Mouse (Mus musculus) CH12.LX (cell line): Measurements from ENCODE around the gene Rusc1. TPM values are rescaled to one million over a fixed set of nuclear protein-coding genes. Genes with fewer than 3 reads are reported as not detected.

ENCODE experiments used
- DNase-seq: peaks from one replicate; pipeline ENCODE4 v3.0.0-alpha.2; 2013; ENCODE audit errors: extremely low read depth
- H3K27ac ChIP-seq: 2 replicates; pipeline ENCODE4 v1.5.1; 2012; ENCODE audit warnings: low read depth, mild to moderate bottlenecking, control low read depth, moderate library complexity; ENCODE audit not compliant: insufficient read depth
- H3K27me3 ChIP-seq: replicated peaks from 2 replicates; pipeline ENCODE3; 2012; ENCODE audit warnings: inconsistent platforms
- H3K36me3 ChIP-seq, 2 experiments: replicated peaks in 1 of 2; 2 replicates each; pipeline versions ENCODE3 to v1.6.1; 2012; ENCODE audit warnings: inconsistent platforms in 1 of 2, low read length in 1 of 2, mild to moderate bottlenecking in 1 of 2, mixed read lengths in 1 of 2, moderate library complexity in 1 of 2; ENCODE audit not compliant: control insufficient read depth in 1 of 2, insufficient read depth in 1 of 2
- H3K4me1 ChIP-seq, 2 experiments: 2 replicates each; pipeline ENCODE4 v1.6.1; 2012; ENCODE audit warnings: inconsistent platforms in 1 of 2, moderate library complexity in 1 of 2; ENCODE audit not compliant: insufficient read depth in 2 of 2, control insufficient read depth in 1 of 2
- H3K4me2 ChIP-seq: 2 replicates; pipeline ENCODE4 v1.6.1; 2012; ENCODE audit warnings: low read depth, mild to moderate bottlenecking, control low read depth; ENCODE audit not compliant: poor library complexity, insufficient read depth, severe bottlenecking
- H3K4me3 ChIP-seq, 3 experiments: fragments of 150-350 bp in 1 of 3; sonication (generic) in 1 of 3; replicated peaks in 1 of 3; 2 replicates each; pipeline versions ENCODE3 to v1.5.1; 2011 to 2012; ENCODE audit warnings: low read depth in 2 of 3, low read length in 2 of 3, mild to moderate bottlenecking in 2 of 3, moderate library complexity in 2 of 3, control low read depth in 1 of 3, improper control_type of control experiment in 1 of 3, inconsistent platforms in 1 of 3, mixed read lengths in 1 of 3; ENCODE audit not compliant: poor library complexity in 1 of 3
- H3K79me2 ChIP-seq: replicated peaks from 2 replicates; pipeline ENCODE4 v1.6.1; 2012; ENCODE audit warnings: mild to moderate bottlenecking, moderate library complexity; ENCODE audit not compliant: control insufficient read depth, poor library complexity, insufficient read depth, severe bottlenecking; ENCODE audit errors: extremely low read depth
- H3K9ac ChIP-seq: 2 replicates; pipeline ENCODE4 v1.6.1; 2012; ENCODE audit warnings: low read depth, mild to moderate bottlenecking, control low read depth, moderate library complexity; ENCODE audit not compliant: insufficient read depth
- H3K9me3 ChIP-seq: replicated peaks from 2 replicates; pipeline ENCODE3; 2012; ENCODE audit warnings: low read length, inconsistent platforms, mixed read lengths
- BHLHE40 ChIP-seq: IDR thresholded peaks from 2 replicates; pipeline ENCODE4 v1.6.1; 2011; ENCODE audit warnings: mild to moderate bottlenecking, low read depth, low read length, improper control_type of control experiment
- CHD1 ChIP-seq: IDR thresholded peaks from 2 replicates; pipeline ENCODE4 v1.6.1; 2012; ENCODE audit warnings: low read depth, low read length, improper control_type of control experiment, inconsistent platforms
- CHD2 ChIP-seq: IDR thresholded peaks from 2 replicates; pipeline ENCODE4 v1.6.1; 2011; ENCODE audit warnings: low read length, improper control_type of control experiment
- CTCF ChIP-seq, 2 experiments: IDR thresholded peaks in 1 of 2; conservative IDR thresholded peaks in 1 of 2; 2 replicates each; pipeline ENCODE4 v1.5.1; 2011 to 2012; ENCODE audit warnings: low read depth in 2 of 2, low read length in 2 of 2, improper control_type of control experiment in 1 of 2, inconsistent platforms in 1 of 2, mild to moderate bottlenecking in 1 of 2, moderate library complexity in 1 of 2
- E2F4 ChIP-seq: IDR thresholded peaks from 2 replicates; pipeline ENCODE4 v1.6.1; 2011; ENCODE audit warnings: low read depth, low read length, improper control_type of control experiment; ENCODE audit not compliant: insufficient replicate concordance
- ELF1 ChIP-seq: IDR thresholded peaks from 2 replicates; pipeline ENCODE4 v1.6.1; 2014; ENCODE audit warnings: low read depth, mild to moderate bottlenecking, inconsistent platforms, low read length, improper control_type of control experiment
- EP300 ChIP-seq: IDR thresholded peaks from 2 replicates; pipeline ENCODE4 v1.6.1; 2011; ENCODE audit warnings: low read length, improper control_type of control experiment
- ETS1 ChIP-seq: conservative IDR thresholded peaks from 2 replicates; pipeline ENCODE4 v1.6.1; 2012; ENCODE audit warnings: low read depth, mild to moderate bottlenecking, inconsistent platforms, low read length, improper control_type of control experiment, moderate library complexity
- GABPA ChIP-seq: IDR thresholded peaks from 2 replicates; pipeline ENCODE4 v1.6.1; 2012; ENCODE audit warnings: low read depth, low read length, improper control_type of control experiment, inconsistent platforms; ENCODE audit not compliant: insufficient replicate concordance
- HCFC1 ChIP-seq: IDR thresholded peaks from 2 replicates; pipeline ENCODE4 v1.6.1; 2012; ENCODE audit warnings: low read depth, mild to moderate bottlenecking, inconsistent platforms, low read length, improper control_type of control experiment
- IRF4 ChIP-seq: IDR thresholded peaks from 2 replicates; pipeline ENCODE4 v1.6.1; 2014; ENCODE audit warnings: low read depth, mild to moderate bottlenecking, inconsistent platforms, low read length, improper control_type of control experiment
- JUN ChIP-seq: IDR thresholded peaks from 2 replicates; pipeline ENCODE4 v1.6.1; 2011; ENCODE audit warnings: low read depth, mild to moderate bottlenecking, low read length, improper control_type of control experiment, moderate library complexity; ENCODE audit not compliant: insufficient read depth
- JUND ChIP-seq: conservative IDR thresholded peaks from 2 replicates; pipeline ENCODE4 v1.6.1; 2011; ENCODE audit warnings: low read depth, low read length, improper control_type of control experiment
- KAT2A ChIP-seq: IDR thresholded peaks from 2 replicates; pipeline ENCODE4 v1.6.1; 2012; ENCODE audit warnings: low read length, improper control_type of control experiment, inconsistent platforms; ENCODE audit not compliant: insufficient replicate concordance
- MAFK ChIP-seq: IDR thresholded peaks from 2 replicates; pipeline ENCODE4 v1.6.1; 2011; ENCODE audit warnings: low read length, improper control_type of control experiment; ENCODE audit not compliant: insufficient replicate concordance
- MAX ChIP-seq: IDR thresholded peaks from 2 replicates; pipeline ENCODE4 v1.6.1; 2011; ENCODE audit warnings: low read length, improper control_type of control experiment
- MAZ ChIP-seq: IDR thresholded peaks from 2 replicates; pipeline ENCODE4 v1.6.1; 2012; ENCODE audit warnings: low read depth, mild to moderate bottlenecking, inconsistent platforms, low read length, improper control_type of control experiment, moderate library complexity
- MEF2A ChIP-seq: IDR thresholded peaks from 2 replicates; pipeline ENCODE4 v1.6.1; 2014; ENCODE audit warnings: low read depth, mild to moderate bottlenecking, inconsistent platforms, low read length, improper control_type of control experiment, borderline replicate concordance
- MXI1 ChIP-seq: IDR thresholded peaks from 2 replicates; pipeline ENCODE4 v1.6.1; 2011; ENCODE audit warnings: mild to moderate bottlenecking, low read depth, low read length, improper control_type of control experiment
- MYC ChIP-seq: IDR thresholded peaks from 2 replicates; pipeline ENCODE4 v1.6.1; 2011; ENCODE audit warnings: low read depth, mild to moderate bottlenecking, improper control_type of control experiment, low read length
- NELFE ChIP-seq: IDR thresholded peaks from 2 replicates; pipeline ENCODE4 v1.6.1; 2011; ENCODE audit warnings: low read depth, low read length, improper control_type of control experiment
- NRF1 ChIP-seq: IDR thresholded peaks from 2 replicates; pipeline ENCODE4 v1.6.1; 2014; ENCODE audit warnings: low read depth, mild to moderate bottlenecking, inconsistent platforms, low read length, improper control_type of control experiment, moderate library complexity
- PAX5 ChIP-seq: IDR thresholded peaks from 2 replicates; pipeline ENCODE4 v1.6.1; 2012; ENCODE audit warnings: low read length, inconsistent platforms, mixed read lengths
- POLR2A ChIP-seq: IDR thresholded peaks from 2 replicates; pipeline ENCODE4 v1.6.1; 2011; ENCODE audit warnings: low read depth, mild to moderate bottlenecking, improper control_type of control experiment, low read length
- POLR2AphosphoS2 ChIP-seq: IDR thresholded peaks from 2 replicates; pipeline ENCODE4 v1.6.1; 2011; ENCODE audit warnings: low read depth, low read length, improper control_type of control experiment
- RAD21 ChIP-seq: IDR thresholded peaks from 2 replicates; pipeline ENCODE4 v1.6.1; 2011; ENCODE audit warnings: low read depth, mild to moderate bottlenecking, low read length, improper control_type of control experiment, moderate library complexity
- RCOR1 ChIP-seq: conservative IDR thresholded peaks from 2 replicates; pipeline ENCODE4 v1.6.1; 2012; ENCODE audit warnings: low read depth, mild to moderate bottlenecking, inconsistent platforms, low read length, improper control_type of control experiment
- SIN3A ChIP-seq: IDR thresholded peaks from 2 replicates; pipeline ENCODE4 v1.6.1; 2012; ENCODE audit warnings: low read length, improper control_type of control experiment, inconsistent platforms
- SMC3 ChIP-seq: IDR thresholded peaks from 2 replicates; pipeline ENCODE4 v1.6.1; 2011; ENCODE audit warnings: low read depth, low read length, improper control_type of control experiment
- TBP ChIP-seq: conservative IDR thresholded peaks from 2 replicates; pipeline ENCODE4 v1.6.1; 2011; ENCODE audit warnings: low read depth, low read length, improper control_type of control experiment
- TCF12 ChIP-seq: IDR thresholded peaks from 2 replicates; pipeline ENCODE4 v1.6.1; 2014; ENCODE audit warnings: low read depth, mild to moderate bottlenecking, inconsistent platforms, low read length, improper control_type of control experiment
- UBTF ChIP-seq: IDR thresholded peaks from 2 replicates; pipeline ENCODE4 v1.6.1; 2012; ENCODE audit warnings: low read depth, mild to moderate bottlenecking, inconsistent platforms, low read length, improper control_type of control experiment, moderate library complexity
- USF1 ChIP-seq: IDR thresholded peaks from 2 replicates; pipeline ENCODE4 v1.6.1; 2014; ENCODE audit warnings: low read depth, mild to moderate bottlenecking, inconsistent platforms, low read length, improper control_type of control experiment
- USF2 ChIP-seq: conservative IDR thresholded peaks from 2 replicates; pipeline ENCODE4 v1.6.1; 2011; ENCODE audit warnings: low read depth, low read length, improper control_type of control experiment
- ZC3H11A ChIP-seq: IDR thresholded peaks from 2 replicates; pipeline ENCODE4 v1.6.1; 2012; ENCODE audit warnings: low read depth, mild to moderate bottlenecking, inconsistent platforms, low read length, improper control_type of control experiment
- ZKSCAN1 ChIP-seq: IDR thresholded peaks from 2 replicates; pipeline ENCODE4 v1.6.1; 2012; ENCODE audit warnings: low read depth, inconsistent platforms, low read length, improper control_type of control experiment, borderline replicate concordance
- ZMIZ1 ChIP-seq: IDR thresholded peaks from 2 replicates; pipeline ENCODE4 v1.6.1; 2012; ENCODE audit warnings: low read depth, mild to moderate bottlenecking, inconsistent platforms, low read length, improper control_type of control experiment
- ZNF384 ChIP-seq: IDR thresholded peaks from 2 replicates; pipeline ENCODE4 v1.6.1; 2012; ENCODE audit warnings: low read depth, low read length, improper control_type of control experiment, inconsistent platforms
- dilution Hi-C: fragments of 300-500 bp; cut with MboI; formaldehyde crosslinking; loops from 2 replicates; pipeline ENCODE4 v1.14.3; 2020; ENCODE audit warnings: low sequenced_read_pairs; ENCODE audit not compliant: extremely low pct_unique_long_range_greater_than_20kb, extremely low pct_ligation_motif_present
- in situ Hi-C: fragments of 300-500 bp; cut with MboI; formaldehyde crosslinking; loops from 3 replicates; pipeline ENCODE4 v1.14.3; 2019; ENCODE audit warnings: low sequenced_read_pairs, low pct_ligation_motif_present, low pct_unique_long_range_greater_than_20kb, mixed read lengths
- polyA plus RNA-seq: library from polyadenylated mRNA; unstranded; fragments of >175 nt; gene quantifications from 2 replicates; pipeline ENCODE4 v1.2.1, GENCODE M21; 2012; ENCODE audit warnings: low read depth; ENCODE audit not compliant: insufficient read length
- total RNA-seq, 2 experiments: library from RNA; depleted of rRNA; stranded (reverse); fragments of 300-350 nt in 1 of 2; fragments of >200 nt in 1 of 2; gene quantifications; 2 replicates each; pipeline ENCODE4 v1.2.3; 2012 to 2014

The Rusc1 gene
- total and polyA plus RNA-seq, 3 experiments: 19.4 to 30.1 (median 19.7) TPM

DNA sequence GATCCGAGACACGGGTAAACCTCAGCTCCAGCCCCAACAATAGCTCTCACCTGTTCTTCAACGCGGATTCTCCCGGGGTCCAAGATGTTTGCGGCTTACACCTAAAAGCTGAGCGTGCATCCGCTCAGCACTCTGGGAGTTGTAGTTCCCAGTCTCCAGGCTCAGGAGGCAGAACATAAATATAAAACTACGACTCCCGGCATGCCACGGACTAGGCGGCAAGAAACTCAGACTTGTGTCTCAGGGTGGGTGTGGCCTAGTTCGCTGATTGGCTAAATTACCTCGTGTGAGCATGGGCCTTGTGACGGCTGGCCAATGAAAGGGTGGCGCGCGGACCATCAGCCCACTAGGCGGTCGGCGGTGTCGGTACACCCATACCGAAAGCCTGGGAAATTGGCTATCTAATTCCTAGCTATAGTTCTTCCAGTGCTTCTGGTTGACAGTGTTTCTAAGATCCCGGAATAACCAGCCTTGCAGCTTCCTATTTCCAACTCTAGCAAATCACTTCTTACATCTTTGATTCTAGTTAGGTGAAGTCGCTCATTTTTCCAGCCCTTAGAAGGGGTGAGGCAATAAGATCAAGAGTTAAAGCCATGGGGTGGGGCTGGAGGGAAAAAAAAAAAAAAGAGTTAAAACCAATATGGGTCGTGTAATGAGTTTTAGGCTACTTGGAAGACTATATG lies 8.8 kb upstream of the Rusc1 start, which contains the start of gene Fdps:
Gene Fdps, minus strand, starts transcription at position 148 of the 683 bp plus-strand sequence.
- Histone ChIP-seq H3K4me2 (peak within 1 kb of the TSS; percentile 89), H3K27ac (peak within 1 kb of the TSS; percentile 23; the same call in 1 of the 2 replicates), H3K36me3 (peaks cover 18 to 35% of the 10 kb centered on the region in 2 experiments), H3K4me1 (peaks cover 9 to 61% of the 10 kb centered on the region in 2 experiments; a peak in 3 of 4 replicates), H3K9me3 (peaks cover 2% of the 10 kb centered on the region), H3K27me3 (no peaks in the 10 kb centered on the region), H3K4me3 (peak within 1 kb of the TSS; percentile 66 to 94 (median 77)), H3K79me2 (peaks cover 9% of the 10 kb centered on the region), H3K9ac (peak within 1 kb of the TSS; percentile 71)
- in situ Hi-C loops: no loop called here
- dilution Hi-C loops: no loop called here
- peak; percentile 81 for TF ChIP-seq TBP
- TF ChIP-seq MAFK: peak; percentile 98
- peak; percentile 81 for TF ChIP-seq POLR2A
- no peak for TF ChIP-seq SMC3
- TF ChIP-seq SIN3A: peak; percentile 97
- TF ChIP-seq ZKSCAN1: no peak
- TF ChIP-seq EP300: peak; percentile 39; the same call in 1 of the 2 replicates
- peak; percentile 87; the same call in 1 of the 2 replicates for TF ChIP-seq ZMIZ1
- TF ChIP-seq UBTF: 0 out of 2 replicates have a peak, but pooled peaks have one; percentile 40
- TF ChIP-seq ELF1: peak; percentile 76
- peak; percentile 47; the same call in 1 of the 2 replicates for TF ChIP-seq IRF4
- TF ChIP-seq RAD21: no peak
- no peak for TF ChIP-seq NRF1
- TF ChIP-seq CHD1: no peak
- peak; percentile 43; the same call in 1 of the 2 replicates for TF ChIP-seq GABPA
- TF ChIP-seq TCF12: peak; percentile 72; the same call in 1 of the 2 replicates
- no peak for TF ChIP-seq ZC3H11A
- no peak for TF ChIP-seq BHLHE40
- TF ChIP-seq MEF2A: no peak
- no peak for TF ChIP-seq PAX5
- peak; percentile 99 for TF ChIP-seq HCFC1
- TF ChIP-seq MXI1: peak; percentile 94
- peak; percentile 57 for TF ChIP-seq USF2
- TF ChIP-seq NELFE: peak; percentile 65
- TF ChIP-seq RCOR1: no peak
- TF ChIP-seq CHD2: peak; percentile 72; the same call in 1 of the 2 replicates
- TF ChIP-seq POLR2AphosphoS2: peak; percentile 83; the same call in 1 of the 2 replicates
- TF ChIP-seq ZNF384: peak; percentile 93
- no peak for TF ChIP-seq ETS1
- TF ChIP-seq E2F4: peak; percentile 69; the same call in 1 of the 2 replicates
- TF ChIP-seq JUN: no peak
- peak; percentile 73; the same call in 1 of the 2 replicates for TF ChIP-seq MYC
- 0 out of 2 replicates have a peak, but pooled peaks have one; percentile 44 for TF ChIP-seq JUND
- TF ChIP-seq MAZ: 0 out of 2 replicates have a peak, but pooled peaks have one; percentile 73
- peak; percentile 96; the same call in 1 of the 2 replicates for TF ChIP-seq KAT2A
- 0 out of 4 replicates have a peak, but pooled peaks of 1 of the 2 experiments have one; percentile 3 for TF ChIP-seq CTCF (conservative IDR thresholded peaks at IDR 0.05 in 1 of 2, IDR thresholded peaks at IDR 0.05 in 1 of 2; ENCODE audit: low read depth in 2 of 2, low read length in 2 of 2)
- peak; percentile 78 for TF ChIP-seq MAX
- TF ChIP-seq USF1: peak; percentile 67
- DNase-seq: peak; percentile 99
